Mouse (Mus musculus) neural tube, embryonic 14.5 days (tissue): Measurements from ENCODE around the gene Syne1. TPM values are rescaled to one million over a fixed set of nuclear protein-coding genes. Genes with fewer than 3 reads are reported as not detected.

Source experiments
- ATAC-seq: fragments of 200-750 bp; cut with Nextera tagmentation; 2 replicates; pipeline ENCODE4 v1.8.0; 2017; ENCODE audit warnings: low read depth, mild to moderate bottlenecking, moderate TSS enrichment, moderate library complexity
- H3K27ac ChIP-seq: fragments of 300-500 bp; sonication (generic); 2 replicates; pipeline ENCODE4 v1.5.1; 2014; ENCODE audit warnings: low read depth, mild to moderate bottlenecking, control low read depth, low read length, moderate library complexity, mixed read lengths
- H3K27me3 ChIP-seq: fragments of 300-500 bp; sonication (generic); 2 replicates; pipeline ENCODE4 v1.6.1; 2014; ENCODE audit warnings: low read length; ENCODE audit not compliant: control insufficient read depth, insufficient read depth
- H3K36me3 ChIP-seq: fragments of 300-500 bp; sonication (generic); 2 replicates; pipeline ENCODE4 v1.6.1; 2014; ENCODE audit warnings: low read length, mixed read lengths; ENCODE audit not compliant: control insufficient read depth, insufficient read depth
- H3K4me1 ChIP-seq: fragments of 300-500 bp; sonication (generic); 2 replicates; pipeline ENCODE4 v1.6.1; 2014; ENCODE audit warnings: low read length; ENCODE audit not compliant: control insufficient read depth, insufficient read depth
- H3K4me2 ChIP-seq: fragments of 300-500 bp; sonication (generic); 2 replicates; pipeline ENCODE4 v1.6.1; 2014; ENCODE audit warnings: mild to moderate bottlenecking, low read depth, low read length, control low read depth
- H3K4me3 ChIP-seq: fragments of 300-500 bp; sonication (generic); 2 replicates; pipeline ENCODE4 v1.5.1; 2014; ENCODE audit warnings: low read depth, low read length, control low read depth, mixed read lengths
- H3K9ac ChIP-seq: fragments of 300-500 bp; sonication (generic); replicated peaks from 2 replicates; pipeline ENCODE4 v1.6.1; 2014; ENCODE audit warnings: low read depth, mild to moderate bottlenecking, control low read depth, low read length, mixed read lengths
- H3K9me3 ChIP-seq: fragments of 300-500 bp; sonication (generic); 2 replicates; pipeline ENCODE4 v1.6.1; 2016; ENCODE audit warnings: low read length; ENCODE audit not compliant: control insufficient read depth
- WGBS: fragments of 180-500 bp; shearing (Covaris S2); extraction: QIAGEN DNeasy Blood & Tissue Kit; methylation state at CpG from one replicate; pipeline ENCODE4 v1.1.7; 2014; 5-methylcytosine and 5-hydroxymethylcytosine counted together
- polyA plus RNA-seq: library from polyadenylated mRNA; unstranded; fragments of >200 nt; fragmentation: Nextera tagmentation; extraction: Ambion mirVana; gene quantifications from 2 replicates; pipeline ENCODE4 v1.2.1, GENCODE M21; 2014

Syne1 gene
- polyA plus RNA-seq, 1 experiment from 2014 or later, result 29.5 TPM

GRCm38 (mm10) chr10:5322562-5322961 is 228.7 kb downstream of the Syne1 start:
- H3K27ac ChIP-seq, result no peak overlapping the region
- no peaks in the 10 kb centered on the region for H3K9me3 ChIP-seq
- H3K27me3 ChIP-seq, result no peaks in the 10 kb centered on the region
- H3K36me3 ChIP-seq, result no peaks in the 10 kb centered on the region
- no peak overlapping the region for H3K4me2 ChIP-seq
- WGBS, result 58% methylated on average over 7 of the region's 7 CpGs
- no peaks in the 10 kb centered on the region for H3K4me1 ChIP-seq
- H3K9ac ChIP-seq, result no peak overlapping the region
- no peak for ATAC-seq
- H3K4me3 ChIP-seq, result no peak overlapping the region

- Histone ChIP-seq H3K36me3 (no peaks in the 10 kb centered on the region), H3K27me3 (no peaks in the 10 kb centered on the region), H3K27ac (no peak overlapping the region), H3K9me3 (no peaks in the 10 kb centered on the region), H3K4me2 (no peak overlapping the region), H3K9ac (no peak overlapping the region), H3K4me3 (no peak overlapping the region), H3K4me1 (no peaks in the 10 kb centered on the region)
- ATAC-seq, result no peak
- 26% methylated on average over 6 of the region's 6 CpGs for WGBS
Measured at GRCm38 (mm10) chr10:5317602-5318001, 233.7 kb downstream of the Syne1 start.

DNA sequence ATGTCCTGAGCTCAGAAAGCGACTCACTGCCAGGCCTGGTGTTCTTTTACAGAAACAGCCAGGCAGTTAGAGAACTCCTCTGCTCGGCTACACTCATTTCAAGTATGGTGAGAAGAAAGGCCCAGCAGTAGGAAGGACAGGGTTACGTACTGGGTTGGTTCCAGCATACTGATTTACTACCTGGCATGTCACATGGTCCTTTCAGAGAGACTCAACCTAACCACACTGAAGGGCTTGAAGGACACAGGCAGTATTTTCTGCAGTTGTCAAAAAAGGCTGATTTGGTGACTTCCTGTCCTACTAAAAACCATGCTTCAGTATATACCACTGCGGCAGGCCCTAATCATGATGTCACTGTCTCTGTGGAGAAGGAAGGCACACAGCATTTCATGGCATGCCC is 238.8 kb downstream of the Syne1 start:
- H3K36me3 ChIP-seq, result no peaks in the 10 kb centered on the region
- H3K4me1 ChIP-seq, result no peaks in the 10 kb centered on the region
- no peak overlapping the region for H3K4me2 ChIP-seq
- H3K4me3 ChIP-seq, result no peak overlapping the region
- H3K27me3 ChIP-seq, result no peaks in the 10 kb centered on the region
- no peak overlapping the region for H3K27ac ChIP-seq
- no peak for ATAC-seq
- no peaks in the 10 kb centered on the region for H3K9me3 ChIP-seq
- no peak overlapping the region for H3K9ac ChIP-seq
- WGBS, result 54% methylated on average over 4 of the region's 4 CpGs

DNA sequence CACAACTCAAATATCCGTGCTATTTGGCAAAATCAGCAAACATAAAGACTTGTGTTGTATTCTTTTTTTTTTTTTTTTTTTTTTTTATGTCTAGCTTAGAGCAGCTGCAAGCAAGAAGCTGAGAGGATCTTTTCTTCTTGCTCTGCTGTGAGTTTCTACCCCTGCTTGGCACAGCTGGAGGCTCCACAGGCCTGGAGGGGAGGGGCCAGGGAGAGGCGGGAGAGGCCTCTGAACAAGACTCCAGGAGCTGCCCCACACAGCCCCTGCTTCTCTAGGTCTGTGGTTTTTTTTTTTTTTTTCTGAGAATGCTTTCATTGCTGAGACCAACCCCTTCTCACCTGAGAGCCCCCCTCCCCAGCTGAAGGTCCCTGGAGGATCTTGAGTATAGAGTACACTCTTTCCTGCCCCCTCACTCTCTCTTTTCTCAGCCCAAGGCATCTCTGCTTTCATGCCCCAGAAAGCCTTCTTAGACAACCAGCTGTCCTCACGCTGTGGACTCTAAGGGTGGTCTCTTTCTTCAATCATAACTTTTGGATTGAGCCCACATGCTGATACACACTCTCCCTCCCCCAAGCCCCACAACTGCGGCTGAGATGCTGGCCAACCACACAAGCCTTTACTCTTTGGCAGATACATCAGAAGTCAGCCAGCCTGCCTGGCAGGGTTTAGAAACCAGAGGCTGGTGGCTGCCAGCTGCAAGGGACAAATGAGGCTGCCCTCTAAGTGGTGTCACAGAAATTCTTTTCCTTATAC is 241.1 kb downstream of the Syne1 start:
- Histone ChIP-seq H3K36me3 (no peaks in the 10 kb centered on the region), H3K4me1 (no peaks in the 10 kb centered on the region), H3K9me3 (no peaks in the 10 kb centered on the region), H3K4me3 (no peak overlapping the region), H3K4me2 (no peak overlapping the region), H3K27me3 (no peaks in the 10 kb centered on the region), H3K27ac (no peak overlapping the region), H3K9ac (no peak overlapping the region)
- ATAC-seq, result peak; percentile 36; the same call in 1 of the 2 replicates
- 22% methylated on average over 4 of the region's 4 CpGs for whole genome bisulfite sequencing

DNA sequence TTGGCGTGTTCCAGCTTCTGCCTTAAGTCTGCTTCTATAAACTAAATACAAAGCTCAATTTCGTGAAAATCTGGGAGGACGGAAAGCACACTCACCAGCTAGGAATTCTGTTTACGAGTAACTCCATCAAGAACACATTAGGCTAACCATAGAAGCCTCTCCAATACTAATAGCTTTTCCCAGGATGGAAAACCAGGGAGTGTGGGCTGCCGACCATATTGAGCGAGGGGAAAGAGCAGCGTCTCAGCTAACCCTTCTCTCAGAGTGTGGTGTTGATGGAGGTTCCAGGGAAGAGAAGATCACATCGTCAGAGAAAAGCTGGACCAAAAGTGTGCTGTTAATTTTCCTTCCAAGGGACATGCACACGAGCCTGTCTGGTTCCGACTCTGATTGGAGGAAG is 241.9 kb downstream of the Syne1 start:
- Histone ChIP-seq H3K27me3 (no peaks in the 10 kb centered on the region), H3K27ac (no peak overlapping the region), H3K9ac (no peak overlapping the region), H3K4me1 (no peaks in the 10 kb centered on the region), H3K36me3 (no peaks in the 10 kb centered on the region), H3K4me2 (no peak overlapping the region), H3K4me3 (no peak overlapping the region), H3K9me3 (no peaks in the 10 kb centered on the region)
- ATAC-seq, result no peak
- WGBS, result 52% methylated on average over 10 of the region's 10 CpGs

DNA sequence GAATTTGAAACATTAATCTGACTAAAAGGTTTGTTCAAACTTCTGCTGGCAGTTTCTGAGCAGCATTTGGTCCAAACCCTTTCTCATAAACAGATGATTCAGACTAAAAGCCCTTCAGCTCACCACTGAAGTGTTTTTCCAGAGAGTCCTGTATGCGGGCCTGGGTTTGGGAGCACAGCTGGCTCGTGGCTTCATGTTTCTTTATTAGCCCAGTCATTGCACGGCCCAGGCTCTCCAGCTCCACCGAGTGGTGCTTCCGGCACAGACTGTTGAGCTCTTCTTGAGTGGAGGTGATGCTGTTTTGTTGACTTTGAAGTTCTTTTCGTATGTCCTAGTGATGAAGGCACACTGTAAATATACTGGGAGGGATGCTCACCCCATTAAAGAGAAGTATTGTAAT is 245.7 kb downstream of the Syne1 start:
- no peaks in the 10 kb centered on the region for H3K36me3 ChIP-seq
- H3K4me1 ChIP-seq, result no peaks in the 10 kb centered on the region
- no peak overlapping the region for H3K4me3 ChIP-seq
- H3K4me2 ChIP-seq, result no peak overlapping the region
- H3K27me3 ChIP-seq, result no peaks in the 10 kb centered on the region
- H3K9me3 ChIP-seq, result no peaks in the 10 kb centered on the region
- no peak overlapping the region for H3K27ac ChIP-seq
- H3K9ac ChIP-seq, result no peak overlapping the region
- no peak for ATAC-seq
- WGBS, result 56% methylated on average over 6 of the region's 6 CpGs

GRCm38 (mm10) chr10:5295291-5295891 is 255.9 kb downstream of the Syne1 start:
- Histone ChIP-seq H3K27ac (no peak overlapping the region), H3K27me3 (no peaks in the 10 kb centered on the region), H3K4me3 (no peak overlapping the region), H3K4me2 (no peak overlapping the region), H3K4me1 (peaks cover 6% of the 10 kb centered on the region), H3K9ac (no peak overlapping the region), H3K9me3 (no peaks in the 10 kb centered on the region), H3K36me3 (no peaks in the 10 kb centered on the region)
- ATAC-seq, result no peak
- WGBS, result 35% methylated on average over 7 of the region's 7 CpGs

GRCm38 (mm10) chr10:5289575-5289909 is 261.7 kb downstream of the Syne1 start:
- H3K9me3 ChIP-seq, result no peaks in the 10 kb centered on the region
- no peak for ATAC-seq
- H3K9ac ChIP-seq, result no peak overlapping the region
- H3K27ac ChIP-seq, result no peak overlapping the region; the same call in 1 of the 2 replicates
- H3K4me3 ChIP-seq, result no peak overlapping the region
- no peaks in the 10 kb centered on the region for H3K4me1 ChIP-seq
- H3K36me3 ChIP-seq, result no peaks in the 10 kb centered on the region
- 87% methylated on average over 5 of the region's 5 CpGs for WGBS
- H3K27me3 ChIP-seq, result no peaks in the 10 kb centered on the region
- H3K4me2 ChIP-seq, result no peak overlapping the region

- Histone ChIP-seq H3K4me1 (no peaks in the 10 kb centered on the region), H3K27me3 (no peaks in the 10 kb centered on the region), H3K9me3 (no peaks in the 10 kb centered on the region), H3K4me2 (no peak overlapping the region), H3K9ac (no peak overlapping the region), H3K4me3 (no peak overlapping the region), H3K27ac (no peak overlapping the region; the same call in 1 of the 2 replicates), H3K36me3 (no peaks in the 10 kb centered on the region)
- peak; percentile 60; the same call in 1 of the 2 replicates for ATAC-seq
- 51% methylated on average over 19 of the region's 19 CpGs for whole genome bisulfite sequencing
Measured at GRCm38 (mm10) chr10:5288716-5289574, 262.3 kb downstream of the Syne1 start.
